8 mouse cellular contexts compared by ENCODE assay signal in genomic region chr9:57935683-57936437, GRCm38 (mm10). TPM values are rescaled to one million over a fixed set of nuclear protein-coding genes. Genes with fewer than 3 reads are reported as not detected.
A peak's percentile ranks its signal among the peaks of the same experiment; 100 is the strongest.
DNase-seq lines count a peak whose midpoint lies in the region; ATAC-seq and TF ChIP-seq lines count a peak whose summit lies in the region.

No protein-coding gene starts in this region.

- no peaks in the 10 kb centered on the region for H3K36me3 ChIP-seq in hindbrain, embryonic 11.5 days (ENCODE audit: control insufficient read depth, insufficient read depth, low read length)
- H3K36me3 ChIP-seq in hindbrain, embryonic 13.5 days, result peaks cover 2% of the 10 kb centered on the region

- no peak overlapping the region for H3K9ac ChIP-seq in hindbrain, embryonic 11.5 days (ENCODE audit: low read depth, low read length)
- H3K9ac ChIP-seq in hindbrain, embryonic 13.5 days, result no peak overlapping the region

- H3K27me3 ChIP-seq in hindbrain, embryonic 11.5 days (ENCODE audit: control insufficient read depth, insufficient read depth, low read length), result peaks cover 3% of the 10 kb centered on the region; the same call in 1 of the 2 replicates
- H3K27me3 ChIP-seq in hindbrain, embryonic 13.5 days, result 0 out of 2 replicates have a peak, but pooled peaks cover 17% of the 10 kb centered on the region

- WGBS in hindbrain, embryonic 11.5 days, result 34% methylated on average over 6 of the region's 6 CpGs
- 33% methylated on average over 6 of the region's 6 CpGs for WGBS in hindbrain, embryonic 13.5 days
- 26% methylated on average over 6 of the region's 6 CpGs for WGBS in bone marrow, adult 2 months

- intact Hi-C loops in left cerebral cortex, postnatal 4 days (cut with DNase I), result loop anchor here (5.0 kb wide), 1 partner anchor 61 kb away; no protein-coding TSS in a partner anchor

- peak; percentile 96 for TF ChIP-seq CTCF in bone marrow, adult 2 months (IDR thresholded peaks at IDR 0.05; ENCODE audit: control insufficient read depth, insufficient read depth, low read length)

- no peak overlapping the region for H3K27ac ChIP-seq in hindbrain, embryonic 11.5 days (ENCODE audit: low read depth, low read length)
- no peak overlapping the region for H3K27ac ChIP-seq in hindbrain, embryonic 13.5 days
- no peak overlapping the region for H3K27ac ChIP-seq in bone marrow, adult 2 months (ENCODE audit: control insufficient read depth, insufficient read depth, low read depth, low read length, poor library complexity)

- TF ChIP-seq POLR2A in bone marrow, adult 2 months (IDR thresholded peaks at IDR 0.05; ENCODE audit: borderline replicate concordance, control insufficient read depth, low read depth, low read length), result no peak

- DNase-seq in hindbrain, embryonic 11.5 days (ENCODE audit: low spot score), result peak; percentile 87
- DNase-seq in kidney, adult 18-20 months, result peak; percentile 88
- peak; percentile 94 for DNase-seq in left cerebral cortex, postnatal 4 days
- peak; percentile 64 for DNase-seq in ovary, postnatal 10 days (ENCODE audit: low spot score)
- DNase-seq in thymus, adult 18-20 months, result peak; percentile 69 to 77

- H3K4me2 ChIP-seq in hindbrain, embryonic 11.5 days (replicated peaks; ENCODE audit: low read depth, low read length), result no peak overlapping the region
- no peak overlapping the region for H3K4me2 ChIP-seq in hindbrain, embryonic 13.5 days

- ATAC-seq in hindbrain, embryonic 11.5 days (ENCODE audit: low FRiP score), result no peak
- no peak for ATAC-seq in hindbrain, embryonic 13.5 days (ENCODE audit: low FRiP score)
- ATAC-seq in erythroid progenitor cell, adult 5-6 weeks (replicated peaks; ENCODE audit: low FRiP score, poor library complexity, severe bottlenecking), result peak; percentile 50; the same call in 1 of the 2 replicates

- H3K4me3 ChIP-seq in hindbrain, embryonic 11.5 days (ENCODE audit: low read depth, low read length), result no peak overlapping the region
- H3K4me3 ChIP-seq in hindbrain, embryonic 13.5 days, result no peak overlapping the region
- H3K4me3 ChIP-seq in bone marrow, adult 2 months (replicated peaks; ENCODE audit: control insufficient read depth, low read depth, low read length), result no peak overlapping the region

- no peaks in the 10 kb centered on the region for H3K9me3 ChIP-seq in hindbrain, embryonic 11.5 days (ENCODE audit: control insufficient read depth, low read length)
- no peaks in the 10 kb centered on the region for H3K9me3 ChIP-seq in hindbrain, embryonic 13.5 days

- 0 out of 2 replicates have a peak, but pooled peaks cover 6% of the 10 kb centered on the region for H3K4me1 ChIP-seq in hindbrain, embryonic 11.5 days (replicated peaks; ENCODE audit: control insufficient read depth, insufficient read depth, low read length)
- peaks cover 14% of the 10 kb centered on the region for H3K4me1 ChIP-seq in hindbrain, embryonic 13.5 days (replicated peaks)
- peaks cover 3% of the 10 kb centered on the region for H3K4me1 ChIP-seq in bone marrow, adult 2 months (ENCODE audit: control insufficient read depth, insufficient read depth, low read length)

RNA-seq across cellular contexts. Expression of gene Sema7a, which starts 4.1 kb away (rescaled TPM):
- 2.0 and 3.6 TPM in 2 replicates for polyA plus RNA-seq in hindbrain, embryonic 11.5 days (2014; fragmentation: Nextera tagmentation; extraction: Ambion mirVana)
- 2.9 and 4.2 TPM in 2 replicates for polyA plus RNA-seq in hindbrain, embryonic 13.5 days (2015; fragmentation: Nextera tagmentation; extraction: Ambion mirVana)
- polyA plus RNA-seq in bone marrow, adult 2 months (2011; ENCODE audit: insufficient read depth, insufficient read length, low replicate concordance, missing spikeins), result 2.1 and 3.2 TPM in 2 replicates
- 0.42 TPM in 1 of 2 replicates, not detected in the other for total RNA-seq in erythroid progenitor cell, adult 5-6 weeks (2015; ENCODE audit: low replicate concordance)
- total RNA-seq in erythroid progenitor cell, adult 5-6 weeks (2017; ENCODE audit: low replicate concordance), result 0.64 TPM in 1 of 2 replicates, not detected in the other
- total RNA-seq in left cerebral cortex, postnatal 4 days (2021), result 100 to 1,000 TPM; 128 to 151 TPM

RNA-seq across cellular contexts. Expression of gene Ubl7, which starts 25.1 kb away (rescaled TPM):
- 121 and 122 TPM in 2 replicates for polyA plus RNA-seq in hindbrain, embryonic 11.5 days (2014; fragmentation: Nextera tagmentation; extraction: Ambion mirVana)
- polyA plus RNA-seq in hindbrain, embryonic 13.5 days (2015; fragmentation: Nextera tagmentation; extraction: Ambion mirVana), result 165 and 173 TPM in 2 replicates
- polyA plus RNA-seq in bone marrow, adult 2 months (2011; ENCODE audit: insufficient read depth, insufficient read length, low replicate concordance, missing spikeins), result 19.2 and 35.9 TPM in 2 replicates
- total RNA-seq in erythroid progenitor cell, adult 5-6 weeks (2015; ENCODE audit: low replicate concordance), result 16.2 and 33.1 TPM in 2 replicates
- total RNA-seq in erythroid progenitor cell, adult 5-6 weeks (2017; ENCODE audit: low replicate concordance), result 13.8 and 15.0 TPM in 2 replicates
- 10 to 100 TPM; 94.0 to 97.2 TPM for total RNA-seq in left cerebral cortex, postnatal 4 days (2021)
